Mouse (Mus musculus) G1E (cell line): ENCODE measurements around the gene Ccdc105.

ENCODE experiments used
- CTCF ChIP-seq: IDR thresholded peaks from 2 replicates; pipeline ENCODE4 v1.5.1; 2012; ENCODE audit warnings: low read depth, low read length, inconsistent platforms, mixed read lengths
- GATA1 ChIP-seq: IDR thresholded peaks from 2 replicates; pipeline ENCODE4 v1.6.1; 2012; ENCODE audit warnings: borderline replicate concordance, low read length, inconsistent platforms, mixed read lengths
- GATA2 ChIP-seq: IDR thresholded peaks from 2 replicates; pipeline ENCODE4 v1.6.1; 2012; ENCODE audit warnings: low read depth, low read length, inconsistent platforms, borderline replicate concordance
- POLR2AphosphoS5 ChIP-seq: IDR thresholded peaks from 2 replicates; pipeline ENCODE4 v1.6.1; 2012; ENCODE audit warnings: low read depth, low read length, inconsistent platforms; ENCODE audit not compliant: insufficient replicate concordance
- TAL1 ChIP-seq: conservative IDR thresholded peaks from 2 replicates; pipeline ENCODE4 v1.6.1; 2012; ENCODE audit warnings: low read depth, low read length, inconsistent platforms, mixed read lengths

GRCm38 (mm10) chr10:78722654-78723053 is 30.2 kb downstream of the Ccdc105 start:
- TF ChIP-seq CTCF (no peak), GATA1 (no peak), TAL1 (no peak), POLR2AphosphoS5 (no peak), GATA2 (no peak)
